Mouse (Mus musculus): ENCODE measurements around the gene Lingo2. TPM values are rescaled to one million over a fixed set of nuclear protein-coding genes. Genes with fewer than 3 reads are reported as not detected.
A peak's percentile ranks its signal among the peaks of the same experiment; 100 is the strongest.

Gene Lingo2
- polyA plus RNA-seq, 1 experiment from 2014 or later: 1.0 TPM

GRCm38 (mm10) chr4:35897769-35898564 is 1053.6 kb downstream of the Lingo2 start:
- Histone ChIP-seq H3K4me1 (replicated peaks; ENCODE audit: control insufficient read depth, insufficient read depth, low read length) (no peaks in the 10 kb centered on the region), H3K9me3 (ENCODE audit: control insufficient read depth, low read length) (no peaks in the 10 kb centered on the region), H3K4me2 (ENCODE audit: low read length) (no peak overlapping the region), H3K9ac (ENCODE audit: low read length) (no peak overlapping the region), H3K27me3 (replicated peaks; ENCODE audit: control insufficient read depth, insufficient read depth, low read length) (no peaks in the 10 kb centered on the region), H3K36me3 (ENCODE audit: control insufficient read depth, insufficient read depth, low read length) (no peaks in the 10 kb centered on the region), H3K27ac (ENCODE audit: low read depth) (no peak overlapping the region), H3K4me3 (ENCODE audit: low read depth, low read length) (no peak overlapping the region)
- no peak for DNase-seq (ENCODE audit: low spot score)
- WGBS: 64% methylated on average over 1 of the region's 1 CpGs
- ATAC-seq (replicated peaks; ENCODE audit: low FRiP score, low TSS enrichment, low read depth): no peak

- no peaks in the 10 kb centered on the region for H3K27me3 ChIP-seq (replicated peaks; ENCODE audit: control insufficient read depth, insufficient read depth, low read length)
- no peak overlapping the region for H3K4me3 ChIP-seq (ENCODE audit: low read depth, low read length)
- H3K4me2 ChIP-seq (ENCODE audit: low read length): no peak overlapping the region
- 68% methylated on average over 5 of the region's 5 CpGs for WGBS
- DNase-seq (ENCODE audit: low spot score): no peak
- ATAC-seq (replicated peaks; ENCODE audit: low FRiP score, low TSS enrichment, low read depth): no peak
- no peak overlapping the region for H3K9ac ChIP-seq (ENCODE audit: low read length)
- H3K4me1 ChIP-seq (replicated peaks; ENCODE audit: control insufficient read depth, insufficient read depth, low read length): no peaks in the 10 kb centered on the region
- H3K9me3 ChIP-seq (ENCODE audit: control insufficient read depth, low read length): no peaks in the 10 kb centered on the region
- no peaks in the 10 kb centered on the region for H3K36me3 ChIP-seq (ENCODE audit: control insufficient read depth, insufficient read depth, low read length)
- no peak overlapping the region for H3K27ac ChIP-seq (ENCODE audit: low read depth)
These were observed 1065.7 kb downstream of the Lingo2 start for GRCm38 (mm10) chr4:35885591-35886542.

- no peaks in the 10 kb centered on the region for H3K27me3 ChIP-seq (replicated peaks; ENCODE audit: control insufficient read depth, insufficient read depth, low read length)
- H3K9ac ChIP-seq (ENCODE audit: low read length): no peak overlapping the region
- H3K4me2 ChIP-seq (ENCODE audit: low read length): no peak overlapping the region
- ATAC-seq (replicated peaks; ENCODE audit: low FRiP score, low TSS enrichment, low read depth) (no peak), DNase-seq (ENCODE audit: low spot score) (peak; percentile 73)
- H3K36me3 ChIP-seq (ENCODE audit: control insufficient read depth, insufficient read depth, low read length): no peaks in the 10 kb centered on the region
- H3K4me3 ChIP-seq (ENCODE audit: low read depth, low read length): no peak overlapping the region
- H3K4me1 ChIP-seq (replicated peaks; ENCODE audit: control insufficient read depth, insufficient read depth, low read length): no peaks in the 10 kb centered on the region
- WGBS: 44% methylated on average over 3 of the region's 3 CpGs
- H3K27ac ChIP-seq (ENCODE audit: low read depth): no peak overlapping the region
- no peaks in the 10 kb centered on the region for H3K9me3 ChIP-seq (ENCODE audit: control insufficient read depth, low read length)
These were observed 1066.5 kb downstream of the Lingo2 start for GRCm38 (mm10) chr4:35884946-35885460.

DNA sequence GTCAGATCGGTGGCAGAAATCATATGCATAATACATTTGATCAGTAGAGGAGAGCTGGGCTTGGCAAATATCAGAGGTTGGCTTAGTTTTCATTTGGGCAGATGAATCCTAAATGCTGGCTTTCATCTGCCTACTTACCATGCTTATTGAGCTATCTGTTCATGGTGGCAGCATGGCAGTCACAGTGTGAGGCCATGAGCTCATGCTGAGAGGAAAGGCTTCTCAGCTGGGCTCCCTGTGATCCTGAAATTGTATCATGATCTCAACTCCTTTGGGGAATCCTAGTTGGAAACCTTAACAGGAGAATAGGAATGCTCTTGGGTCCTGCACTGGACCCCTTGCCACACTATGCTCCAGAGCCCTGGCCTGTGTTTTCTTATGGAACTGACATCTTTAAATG is 1105.0 kb downstream of the Lingo2 start:
- Histone ChIP-seq H3K27me3 (replicated peaks; ENCODE audit: control insufficient read depth, insufficient read depth, low read length) (no peaks in the 10 kb centered on the region), H3K27ac (ENCODE audit: low read depth) (no peak overlapping the region), H3K4me2 (ENCODE audit: low read length) (no peak overlapping the region), H3K9ac (ENCODE audit: low read length) (no peak overlapping the region), H3K36me3 (ENCODE audit: control insufficient read depth, insufficient read depth, low read length) (no peaks in the 10 kb centered on the region), H3K4me3 (ENCODE audit: low read depth, low read length) (no peak overlapping the region), H3K4me1 (replicated peaks; ENCODE audit: control insufficient read depth, insufficient read depth, low read length) (no peaks in the 10 kb centered on the region), H3K9me3 (ENCODE audit: control insufficient read depth, low read length) (no peaks in the 10 kb centered on the region)
- 81% methylated on average over 1 of the region's 1 CpGs for WGBS
- ATAC-seq (replicated peaks; ENCODE audit: low FRiP score, low TSS enrichment, low read depth) (no peak), DNase-seq (ENCODE audit: low spot score) (no peak)

DNA sequence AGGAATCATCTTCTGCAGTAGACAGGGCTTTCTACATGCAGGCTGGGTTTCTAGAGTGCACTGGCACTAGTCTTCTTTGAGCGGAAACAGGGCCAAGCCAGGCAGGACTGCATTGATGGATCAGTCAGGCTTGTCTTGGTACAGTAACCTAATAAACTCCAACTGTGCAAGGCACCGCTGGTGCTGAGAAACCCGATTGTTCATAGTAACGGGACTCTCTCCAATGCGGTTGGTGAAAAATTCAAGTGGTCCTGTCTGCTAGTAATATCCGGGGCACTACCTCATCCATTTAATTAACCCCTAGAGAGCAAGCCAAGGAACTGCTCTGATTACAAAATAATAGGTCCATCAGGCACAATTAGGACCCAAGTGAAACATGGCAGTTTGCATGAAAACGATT is 1106.4 kb downstream of the Lingo2 start:
- Histone ChIP-seq H3K9ac (ENCODE audit: low read length) (no peak overlapping the region), H3K36me3 (ENCODE audit: control insufficient read depth, insufficient read depth, low read length) (no peaks in the 10 kb centered on the region), H3K4me3 (ENCODE audit: low read depth, low read length) (no peak overlapping the region), H3K4me1 (replicated peaks; ENCODE audit: control insufficient read depth, insufficient read depth, low read length) (no peaks in the 10 kb centered on the region), H3K9me3 (ENCODE audit: control insufficient read depth, low read length) (no peaks in the 10 kb centered on the region), H3K27me3 (replicated peaks; ENCODE audit: control insufficient read depth, insufficient read depth, low read length) (no peaks in the 10 kb centered on the region), H3K4me2 (ENCODE audit: low read length) (no peak overlapping the region), H3K27ac (ENCODE audit: low read depth) (no peak overlapping the region)
- WGBS: 71% methylated on average over 7 of the region's 7 CpGs
- DNase-seq (ENCODE audit: low spot score) (no peak), ATAC-seq (replicated peaks; ENCODE audit: low FRiP score, low TSS enrichment, low read depth) (no peak)

DNA sequence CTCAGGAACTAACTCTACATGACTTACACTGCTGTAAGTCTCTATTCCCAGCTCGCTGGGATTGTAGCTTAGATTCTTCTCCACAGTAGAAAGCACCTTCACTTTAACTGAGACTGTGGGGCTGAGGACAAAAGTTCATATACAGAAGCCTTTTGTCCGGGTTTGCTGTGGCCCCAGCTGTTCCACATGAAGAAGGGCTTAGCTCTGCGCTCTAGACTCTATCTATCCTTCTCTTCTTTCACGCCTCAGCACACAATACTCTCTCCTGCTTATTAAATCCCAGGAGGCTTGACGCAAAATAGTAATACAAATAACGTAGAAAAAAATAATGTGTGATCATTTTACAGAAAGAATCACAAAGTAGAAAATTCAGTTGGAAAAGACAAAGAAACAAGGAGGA is 1107.0 kb downstream of the Lingo2 start:
- H3K4me2 ChIP-seq (ENCODE audit: low read length): no peak overlapping the region
- no peaks in the 10 kb centered on the region for H3K4me1 ChIP-seq (replicated peaks; ENCODE audit: control insufficient read depth, insufficient read depth, low read length)
- no peak for ATAC-seq (replicated peaks; ENCODE audit: low FRiP score, low TSS enrichment, low read depth)
- no peaks in the 10 kb centered on the region for H3K36me3 ChIP-seq (ENCODE audit: control insufficient read depth, insufficient read depth, low read length)
- DNase-seq (ENCODE audit: low spot score): no peak
- H3K27ac ChIP-seq (ENCODE audit: low read depth): no peak overlapping the region
- WGBS: 73% methylated on average over 6 of the region's 6 CpGs
- H3K9me3 ChIP-seq (ENCODE audit: control insufficient read depth, low read length): no peaks in the 10 kb centered on the region
- no peaks in the 10 kb centered on the region for H3K27me3 ChIP-seq (replicated peaks; ENCODE audit: control insufficient read depth, insufficient read depth, low read length)
- H3K9ac ChIP-seq (ENCODE audit: low read length): no peak overlapping the region
- H3K4me3 ChIP-seq (ENCODE audit: low read depth, low read length): no peak overlapping the region

DNA sequence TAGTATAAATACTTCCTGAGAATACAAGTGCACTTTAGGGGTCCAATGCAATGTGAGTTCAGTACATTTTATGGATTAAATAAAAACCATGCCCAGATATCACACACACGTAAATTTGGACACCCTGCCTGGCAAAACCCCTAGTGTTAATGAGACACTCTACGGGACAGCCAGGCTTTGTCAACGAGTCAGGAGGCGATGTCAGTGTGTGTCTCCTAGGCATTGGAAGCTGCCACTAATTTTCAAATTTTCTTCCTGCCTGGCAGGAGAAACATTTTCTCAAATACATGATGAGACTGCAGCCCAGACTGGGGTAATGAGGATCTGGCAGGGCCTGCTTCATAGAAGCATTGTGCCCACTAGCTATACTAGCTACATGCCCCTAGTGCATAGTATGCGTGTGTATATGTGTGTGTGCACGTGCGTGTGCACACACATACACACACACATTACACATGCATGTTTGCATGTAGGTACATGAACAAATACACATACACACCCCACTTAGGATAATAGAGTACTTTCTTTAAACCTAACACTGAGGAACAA is 1128.2 kb downstream of the Lingo2 start:
- DNase-seq (ENCODE audit: low spot score) (no peak), ATAC-seq (replicated peaks; ENCODE audit: low FRiP score, low TSS enrichment, low read depth) (no peak)
- Histone ChIP-seq H3K4me3 (ENCODE audit: low read depth, low read length) (no peak overlapping the region), H3K4me1 (replicated peaks; ENCODE audit: control insufficient read depth, insufficient read depth, low read length) (no peaks in the 10 kb centered on the region), H3K27ac (ENCODE audit: low read depth) (no peak overlapping the region), H3K9ac (ENCODE audit: low read length) (no peak overlapping the region), H3K9me3 (ENCODE audit: control insufficient read depth, low read length) (no peaks in the 10 kb centered on the region), H3K4me2 (ENCODE audit: low read length) (no peak overlapping the region), H3K27me3 (replicated peaks; ENCODE audit: control insufficient read depth, insufficient read depth, low read length) (no peaks in the 10 kb centered on the region), H3K36me3 (ENCODE audit: control insufficient read depth, insufficient read depth, low read length) (no peaks in the 10 kb centered on the region)
- WGBS: 87% methylated on average over 7 of the region's 7 CpGs

GRCm38 (mm10) chr4:35820701-35821100 is 1130.8 kb downstream of the Lingo2 start:
- Histone ChIP-seq H3K27me3 (replicated peaks; ENCODE audit: control insufficient read depth, insufficient read depth, low read length) (no peaks in the 10 kb centered on the region), H3K4me1 (replicated peaks; ENCODE audit: control insufficient read depth, insufficient read depth, low read length) (no peaks in the 10 kb centered on the region), H3K4me3 (ENCODE audit: low read depth, low read length) (no peak overlapping the region), H3K27ac (ENCODE audit: low read depth) (no peak overlapping the region), H3K9me3 (ENCODE audit: control insufficient read depth, low read length) (no peaks in the 10 kb centered on the region), H3K9ac (ENCODE audit: low read length) (no peak overlapping the region), H3K4me2 (ENCODE audit: low read length) (no peak overlapping the region), H3K36me3 (ENCODE audit: control insufficient read depth, insufficient read depth, low read length) (no peaks in the 10 kb centered on the region)
- no peak for DNase-seq (ENCODE audit: low spot score)
- no peak for ATAC-seq (replicated peaks; ENCODE audit: low FRiP score, low TSS enrichment, low read depth)
- 85% methylated on average over 1 of the region's 1 CpGs for WGBS
